Mouse (Mus musculus): ENCODE measurements around the gene Zswim5.

DNA sequence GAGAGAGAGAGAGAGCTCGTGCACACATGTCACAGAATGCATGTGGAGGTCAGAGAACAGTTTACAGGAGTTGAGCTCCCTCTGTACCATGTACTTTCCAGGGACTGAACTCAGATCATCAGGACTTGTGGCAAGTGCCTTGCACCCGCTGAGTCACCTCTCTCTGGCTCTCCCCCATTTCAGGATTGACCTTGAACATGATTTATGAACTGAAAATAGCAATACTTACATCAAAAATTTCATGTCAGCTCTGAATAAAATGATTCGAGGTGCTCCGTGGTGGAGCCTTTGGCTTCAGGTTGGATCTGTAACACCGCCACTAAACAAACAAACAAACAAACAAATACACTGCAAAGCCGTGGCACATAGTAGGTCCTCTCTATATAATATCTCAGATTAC, 36.3 kb upstream of the Zswim5 start:
- TF ChIP-seq MAFK (IDR thresholded peaks at IDR 0.05; ENCODE audit: insufficient read depth, low read depth, low read length), result no peak
- no peak for TF ChIP-seq CHD2 (IDR thresholded peaks at IDR 0.05; ENCODE audit: low read depth, low read length)
- TF ChIP-seq HCFC1 (IDR thresholded peaks at IDR 0.05; ENCODE audit: borderline replicate concordance, insufficient read depth, low read length), result no peak
- no peak for TF ChIP-seq ZC3H11A (IDR thresholded peaks at IDR 0.05; ENCODE audit: borderline replicate concordance, low read depth, low read length)
- no peak for TF ChIP-seq ZNF384 (IDR thresholded peaks at IDR 0.05; ENCODE audit: low read depth, low read length)
